Mouse (Mus musculus): Measurements from ENCODE around the gene Ptprm.

Ptprm gene

GRCm38 (mm10) chr17:66761326-66762296 lies 592.6 kb downstream of the Ptprm start:
- no peak for DNase-seq

GRCm38 (mm10) chr17:66757025-66757511 lies 597.2 kb downstream of the Ptprm start:
- no peak for DNase-seq

- no peak for DNase-seq
Measured at GRCm38 (mm10) chr17:66756500-66756899, 597.8 kb downstream of the Ptprm start.

- DNase-seq: peak; percentile 7
Measured at GRCm38 (mm10) chr17:66755191-66755654, 599.0 kb downstream of the Ptprm start.

GRCm38 (mm10) chr17:66754208-66754865 lies 599.9 kb downstream of the Ptprm start:
- no peak for DNase-seq

- DNase-seq: no peak
Measured at GRCm38 (mm10) chr17:66751746-66752145, 602.5 kb downstream of the Ptprm start.

GRCm38 (mm10) chr17:66750481-66751206 lies 603.6 kb downstream of the Ptprm start:
- DNase-seq: no peak

- DNase-seq: no peak
Measured at GRCm38 (mm10) chr17:66749976-66750375, 604.3 kb downstream of the Ptprm start.

- no peak for DNase-seq
Measured at GRCm38 (mm10) chr17:66746506-66746905, 607.8 kb downstream of the Ptprm start.

GRCm38 (mm10) chr17:66743321-66743720 lies 610.9 kb downstream of the Ptprm start:
- DNase-seq: no peak

GRCm38 (mm10) chr17:66738779-66739345 lies 615.4 kb downstream of the Ptprm start:
- no peak for DNase-seq

- no peak for DNase-seq
Measured at GRCm38 (mm10) chr17:66738331-66738730, 615.9 kb downstream of the Ptprm start.

GRCm38 (mm10) chr17:66736450-66736849 lies 617.8 kb downstream of the Ptprm start:
- no peak for DNase-seq

- DNase-seq: no peak
Measured at GRCm38 (mm10) chr17:66733541-66733940, 620.7 kb downstream of the Ptprm start.

- DNase-seq: no peak
Measured at GRCm38 (mm10) chr17:66729979-66730378, 624.3 kb downstream of the Ptprm start.

GRCm38 (mm10) chr17:66720992-66721351 lies 633.3 kb downstream of the Ptprm start:
- peak; percentile 10 for DNase-seq

GRCm38 (mm10) chr17:66720200-66720991 lies 633.9 kb downstream of the Ptprm start:
- DNase-seq: no peak

- no peak for DNase-seq
Measured at GRCm38 (mm10) chr17:66712456-66713205, 641.6 kb downstream of the Ptprm start.

- DNase-seq: no peak
Measured at GRCm38 (mm10) chr17:66711221-66712016, 642.8 kb downstream of the Ptprm start.

GRCm38 (mm10) chr17:66710568-66710967 lies 643.7 kb downstream of the Ptprm start:
- DNase-seq: no peak

All from kidney, adult 11 months (tissue).